Mouse (Mus musculus) myocyte (in vitro differentiated cells): ENCODE measurements at regions not wholly inside any gene's neighbourhood (a gene's known extent, or its start where the extent isn't known, plus 50 kb on each side); places are given as distances from the start of the nearest gene placed in this dataset.

Experiments
- H3K27me3 ChIP-seq: one replicate; pipeline ENCODE4 v1.6.1; 2011; ENCODE audit not compliant: control insufficient read depth, insufficient read depth, insufficient read length
- H3K36me3 ChIP-seq: one replicate; pipeline ENCODE4 v1.6.1; 2011; ENCODE audit not compliant: control insufficient read depth, insufficient read depth
- H3K4me2 ChIP-seq: one replicate; pipeline ENCODE4 v1.6.1; 2011; ENCODE audit warnings: low read depth, control low read depth
- H3K4me3 ChIP-seq: one replicate; pipeline ENCODE4 v1.5.1; 2011; ENCODE audit warnings: mild to moderate bottlenecking, control low read depth, moderate library complexity
- H3K79me2 ChIP-seq: one replicate; pipeline ENCODE4 v1.6.1; 2011; ENCODE audit not compliant: control insufficient read depth, insufficient read depth
- H3ac ChIP-seq: one replicate; pipeline ENCODE4 v1.6.1; 2011; ENCODE audit not compliant: control insufficient read depth, insufficient read length
- CEBPB ChIP-seq: IDR thresholded peaks from 2 replicates; pipeline ENCODE4 v1.6.1; 2011; ENCODE audit warnings: mild to moderate bottlenecking, moderate library complexity; ENCODE audit not compliant: poor library complexity, insufficient read depth, severe bottlenecking
- E2F4 ChIP-seq: IDR thresholded peaks from one replicate; pipeline ENCODE4 v1.6.1; 2011; ENCODE audit warnings: mild to moderate bottlenecking, control low read depth, moderate library complexity; ENCODE audit not compliant: insufficient read depth
- MAX ChIP-seq: IDR thresholded peaks from one replicate; pipeline ENCODE4 v1.6.1; 2011; ENCODE audit warnings: low read depth, mild to moderate bottlenecking, control low read depth
- MYOD1 ChIP-seq, 3 experiments: IDR thresholded peaks; one replicate each; pipeline ENCODE4 v1.6.1; 2011; ENCODE audit warnings: control low read depth in 2 of 3, low read depth in 2 of 3, mild to moderate bottlenecking in 2 of 3, moderate library complexity in 1 of 3; ENCODE audit not compliant: insufficient read length in 2 of 3, control insufficient read depth in 1 of 3
- MYOG ChIP-seq, 3 experiments: IDR thresholded peaks; one replicate each; pipeline ENCODE4 v1.6.1; 2011; ENCODE audit warnings: control low read depth in 2 of 3, low read depth in 2 of 3, mild to moderate bottlenecking in 2 of 3; ENCODE audit not compliant: insufficient read length in 2 of 3, control insufficient read depth in 1 of 3, insufficient read depth in 1 of 3
- POLR2A ChIP-seq: IDR thresholded peaks from one replicate; pipeline ENCODE4 v1.6.1; 2011; ENCODE audit warnings: low read depth, mild to moderate bottlenecking, control low read depth, moderate library complexity; ENCODE audit not compliant: insufficient read length
- POLR2AphosphoS2 ChIP-seq: IDR thresholded peaks from one replicate; pipeline ENCODE4 v1.6.1; 2011; ENCODE audit warnings: low read depth, control low read depth; ENCODE audit not compliant: insufficient read length
- REST ChIP-seq: IDR thresholded peaks from one replicate; pipeline ENCODE4 v1.6.1; 2011; ENCODE audit warnings: mild to moderate bottlenecking, control low read depth, moderate library complexity; ENCODE audit not compliant: insufficient read depth, insufficient read length
- SRF ChIP-seq: IDR thresholded peaks from one replicate; pipeline ENCODE4 v1.6.1; 2011; ENCODE audit warnings: low read depth; ENCODE audit not compliant: control insufficient read depth, insufficient read length
- TCF12 ChIP-seq: IDR thresholded peaks from one replicate; pipeline ENCODE4 v1.6.1; 2011; ENCODE audit warnings: mild to moderate bottlenecking, control low read depth; ENCODE audit not compliant: poor library complexity, insufficient read depth, severe bottlenecking
- TCF3 ChIP-seq: IDR thresholded peaks from one replicate; pipeline ENCODE4 v1.6.1; 2011; ENCODE audit warnings: low read depth, control low read depth; ENCODE audit not compliant: insufficient read length
- USF1 ChIP-seq: IDR thresholded peaks from one replicate; pipeline ENCODE4 v1.6.1; 2011; ENCODE audit warnings: low read depth, mild to moderate bottlenecking, control low read depth, moderate library complexity

DNA sequence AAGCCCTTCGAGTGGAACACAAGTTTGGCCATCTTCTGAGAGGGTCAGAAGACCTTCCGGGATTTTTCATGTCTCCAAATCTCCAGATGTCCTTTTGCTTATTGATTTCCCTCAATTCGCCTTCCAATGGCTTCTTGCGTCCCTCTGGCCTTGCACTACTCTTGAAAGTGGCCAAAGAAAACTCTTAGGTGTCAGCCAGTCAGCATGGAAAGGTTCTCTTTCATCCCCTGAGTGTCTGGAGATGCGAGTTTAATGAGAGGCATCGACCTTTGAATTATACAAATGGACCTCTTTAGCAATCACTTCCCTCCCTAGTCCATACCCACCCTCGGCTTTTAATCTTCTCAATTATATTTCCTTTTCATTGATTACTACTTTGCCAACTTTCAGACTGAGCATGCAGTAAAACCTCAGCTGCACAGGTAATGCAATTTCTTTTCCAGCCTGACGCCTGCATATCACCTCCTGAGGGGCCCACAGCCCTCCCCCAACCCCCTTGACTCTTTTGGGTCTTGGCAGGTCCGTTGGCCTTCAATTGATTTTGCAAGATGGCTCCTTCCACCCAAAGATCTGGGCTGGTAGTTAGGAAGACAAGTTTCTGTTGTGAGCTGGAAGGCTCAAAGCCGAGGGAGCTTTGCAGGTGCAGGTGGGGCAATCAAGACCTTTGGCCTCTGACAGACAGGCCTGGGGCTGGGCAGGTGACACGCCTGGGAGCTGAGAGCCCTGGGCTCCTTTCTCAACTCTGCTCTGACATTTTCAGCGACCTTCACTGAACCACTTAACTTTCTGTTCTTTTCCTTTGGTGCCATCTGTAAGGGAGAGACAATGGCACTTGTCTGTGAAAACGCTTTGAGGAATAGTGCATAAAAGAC, 461.8 kb downstream of the Ccdc171 start:
- Histone ChIP-seq H3K4me2 (no peak overlapping the region), H3K36me3 (no peaks in the 10 kb centered on the region), H3ac (no peak overlapping the region), H3K79me2 (no peaks in the 10 kb centered on the region), H3K4me3 (no peak overlapping the region), H3K27me3 (no peaks in the 10 kb centered on the region)
- TF ChIP-seq SRF, result no peak
- no peak for TF ChIP-seq MAX
- no peak for TF ChIP-seq POLR2AphosphoS2
- no peak for TF ChIP-seq MYOG (IDR thresholded peaks at IDR 0.05; ENCODE audit: control insufficient read depth in 1 of 3, insufficient read depth in 1 of 3, insufficient read length in 2 of 3, low read depth in 2 of 3)
- TF ChIP-seq USF1, result no peak
- TF ChIP-seq TCF12, result no peak
- no peak for TF ChIP-seq REST
- no peak for TF ChIP-seq POLR2A
- TF ChIP-seq TCF3, result no peak
- no peak for TF ChIP-seq CEBPB
- no peak for TF ChIP-seq E2F4
- no peak for TF ChIP-seq MYOD1 (IDR thresholded peaks at IDR 0.05; ENCODE audit: control insufficient read depth in 1 of 3, insufficient read length in 2 of 3, low read depth in 2 of 3)

GRCm38 (mm10) chr4:83987846-83988245, 462.5 kb downstream of the Ccdc171 start:
- no peak overlapping the region for H3K4me2 ChIP-seq
- H3K27me3 ChIP-seq, result no peaks in the 10 kb centered on the region
- no peak overlapping the region for H3ac ChIP-seq
- no peaks in the 10 kb centered on the region for H3K36me3 ChIP-seq
- H3K4me3 ChIP-seq, result no peak overlapping the region
- TF ChIP-seq SRF (no peak), E2F4 (no peak), POLR2AphosphoS2 (no peak), MYOD1 (IDR thresholded peaks at IDR 0.05; ENCODE audit: control insufficient read depth in 1 of 3, insufficient read length in 2 of 3, low read depth in 2 of 3) (no peak), CEBPB (no peak), MYOG (IDR thresholded peaks at IDR 0.05; ENCODE audit: control insufficient read depth in 1 of 3, insufficient read depth in 1 of 3, insufficient read length in 2 of 3, low read depth in 2 of 3) (no peak), REST (no peak), TCF3 (no peak)
- H3K79me2 ChIP-seq, result no peaks in the 10 kb centered on the region

- no peaks in the 10 kb centered on the region for H3K27me3 ChIP-seq
- no peaks in the 10 kb centered on the region for H3K79me2 ChIP-seq
- TF ChIP-seq SRF (no peak), TCF3 (no peak), CEBPB (no peak), MYOG (IDR thresholded peaks at IDR 0.05; ENCODE audit: control insufficient read depth in 1 of 3, insufficient read depth in 1 of 3, insufficient read length in 2 of 3, low read depth in 2 of 3) (no peak), POLR2AphosphoS2 (no peak), USF1 (no peak), E2F4 (no peak), MAX (no peak), POLR2A (no peak), TCF12 (no peak), MYOD1 (IDR thresholded peaks at IDR 0.05; ENCODE audit: control insufficient read depth in 1 of 3, insufficient read length in 2 of 3, low read depth in 2 of 3) (no peak), REST (no peak)
- no peak overlapping the region for H3K4me2 ChIP-seq
- H3K36me3 ChIP-seq, result no peaks in the 10 kb centered on the region
- no peak overlapping the region for H3K4me3 ChIP-seq
- H3ac ChIP-seq, result no peak overlapping the region
Observed at GRCm38 (mm10) chr4:83988314-83988713, 463.0 kb downstream of the Ccdc171 start.

DNA sequence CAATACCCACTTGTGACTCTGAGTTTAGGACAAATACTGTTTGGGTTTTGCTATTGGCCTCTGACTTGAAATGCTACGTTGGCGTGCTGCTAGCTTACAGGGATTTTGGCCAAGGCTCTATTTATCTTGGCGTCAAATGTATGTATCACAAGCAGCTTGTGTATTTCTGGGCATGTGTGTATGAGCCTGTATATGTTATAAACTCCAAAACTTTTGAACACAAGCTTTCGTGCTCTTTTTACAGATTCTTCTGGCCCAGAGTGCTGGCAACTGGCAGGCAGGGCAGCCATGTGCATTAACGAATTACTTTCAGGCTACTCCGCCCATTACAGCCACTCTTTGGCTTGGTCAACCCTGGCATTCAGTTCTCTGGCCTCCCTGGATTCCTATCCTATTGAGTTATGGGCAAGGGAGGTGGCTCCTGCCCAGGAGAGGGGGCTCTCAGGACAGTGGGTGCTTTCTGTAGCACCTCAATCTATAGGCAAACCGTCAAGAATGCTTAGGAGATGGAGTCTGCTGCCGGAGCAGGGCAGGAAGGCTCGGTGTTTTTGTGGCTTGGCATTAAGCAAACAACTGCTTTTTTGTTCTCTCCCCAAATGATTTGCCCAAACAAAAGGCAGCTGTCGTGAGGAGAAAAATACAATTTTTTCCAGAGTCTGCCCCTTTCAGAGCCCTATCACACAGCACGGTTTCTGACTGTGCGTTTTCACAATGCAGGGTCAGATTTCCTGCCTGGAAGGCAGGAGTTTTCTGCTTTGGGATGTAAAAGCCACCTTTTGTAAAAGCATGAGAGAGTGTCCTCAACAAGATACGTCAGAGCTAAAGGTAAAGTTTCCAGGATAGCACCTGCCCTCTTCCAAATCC, 465.0 kb downstream of the Ccdc171 start:
- H3K4me2 ChIP-seq, result peak overlapping the region; percentile 23
- TF ChIP-seq MYOG (IDR thresholded peaks at IDR 0.05; ENCODE audit: control insufficient read depth in 1 of 3, insufficient read depth in 1 of 3, insufficient read length in 2 of 3, low read depth in 2 of 3) (peak in 1 of 3 experiments; percentile 20), TCF3 (no peak), CEBPB (no peak), MYOD1 (IDR thresholded peaks at IDR 0.05; ENCODE audit: control insufficient read depth in 1 of 3, insufficient read length in 2 of 3, low read depth in 2 of 3) (peak in 1 of 3 experiments; percentile 4)
- no peak overlapping the region for H3ac ChIP-seq
- no peaks in the 10 kb centered on the region for H3K27me3 ChIP-seq
- no peaks in the 10 kb centered on the region for H3K79me2 ChIP-seq
- H3K36me3 ChIP-seq, result no peaks in the 10 kb centered on the region
- no peak overlapping the region for H3K4me3 ChIP-seq
